Mouse (Mus musculus): Measurements from ENCODE around the gene Trpm1.

Gene Trpm1

DNA sequence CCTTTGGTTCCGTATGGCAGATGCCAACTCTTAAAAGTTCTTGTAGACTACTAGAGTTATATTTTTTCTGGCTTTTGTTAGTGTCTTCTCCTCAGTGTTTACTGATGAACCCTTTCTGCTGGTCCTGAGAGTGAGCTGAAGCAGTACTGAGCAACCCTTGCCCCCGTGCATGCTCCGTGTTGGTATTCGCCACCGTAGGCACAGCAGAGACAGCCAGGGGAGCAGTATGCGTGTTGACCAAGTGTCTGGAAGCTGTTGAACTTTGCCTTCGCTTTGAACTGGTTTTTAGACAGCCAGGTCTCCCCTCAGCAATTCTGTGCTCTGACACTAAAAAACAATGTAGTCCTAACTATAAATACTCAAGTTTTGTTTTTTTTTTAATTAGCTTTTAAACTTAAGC lies 135.8 kb downstream of the Trpm1 start:
- DNase-seq (ENCODE audit: low spot score in 2 of 2), result no peak

DNA sequence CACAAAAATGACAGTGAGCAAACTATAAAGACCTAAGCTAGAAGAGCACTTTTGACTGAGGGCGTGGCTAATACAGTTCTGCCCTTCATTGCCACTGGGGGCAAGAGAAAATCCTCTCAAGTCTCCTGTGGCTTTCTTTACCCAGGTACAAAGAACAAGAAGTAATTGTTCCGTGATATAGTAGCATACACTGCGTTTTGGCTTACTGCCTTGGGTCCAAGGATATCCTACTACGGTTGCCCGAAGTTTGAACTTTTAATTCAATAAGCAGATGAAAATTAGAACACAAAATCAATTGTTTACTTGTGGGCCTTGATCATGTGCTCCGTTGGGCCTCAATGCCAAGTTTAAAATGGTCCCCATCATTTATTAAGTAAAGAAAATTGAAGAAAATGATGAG lies 136.8 kb downstream of the Trpm1 start:
- DNase-seq (ENCODE audit: low spot score in 2 of 2), result no peak

DNA sequence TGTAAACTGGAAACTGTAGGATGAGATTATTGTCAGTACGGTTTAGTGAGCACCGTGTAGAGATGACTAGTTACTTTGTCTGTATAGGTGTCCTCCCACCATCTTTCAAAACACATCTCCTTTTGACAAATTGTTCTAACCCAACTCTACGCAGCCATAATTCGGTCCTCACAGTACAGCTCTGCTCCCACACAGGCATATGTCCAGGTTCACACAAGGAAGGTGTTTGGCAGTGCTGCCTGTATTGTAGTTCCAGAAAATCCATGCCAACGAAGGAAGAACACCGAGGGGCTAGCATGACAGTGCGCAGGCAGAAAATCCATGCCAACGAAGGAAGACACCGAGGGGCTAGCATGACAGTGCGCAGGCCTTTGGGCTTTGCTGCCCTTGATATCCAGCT lies 138.1 kb downstream of the Trpm1 start:
- DNase-seq (ENCODE audit: low spot score in 2 of 2), result no peak

DNA sequence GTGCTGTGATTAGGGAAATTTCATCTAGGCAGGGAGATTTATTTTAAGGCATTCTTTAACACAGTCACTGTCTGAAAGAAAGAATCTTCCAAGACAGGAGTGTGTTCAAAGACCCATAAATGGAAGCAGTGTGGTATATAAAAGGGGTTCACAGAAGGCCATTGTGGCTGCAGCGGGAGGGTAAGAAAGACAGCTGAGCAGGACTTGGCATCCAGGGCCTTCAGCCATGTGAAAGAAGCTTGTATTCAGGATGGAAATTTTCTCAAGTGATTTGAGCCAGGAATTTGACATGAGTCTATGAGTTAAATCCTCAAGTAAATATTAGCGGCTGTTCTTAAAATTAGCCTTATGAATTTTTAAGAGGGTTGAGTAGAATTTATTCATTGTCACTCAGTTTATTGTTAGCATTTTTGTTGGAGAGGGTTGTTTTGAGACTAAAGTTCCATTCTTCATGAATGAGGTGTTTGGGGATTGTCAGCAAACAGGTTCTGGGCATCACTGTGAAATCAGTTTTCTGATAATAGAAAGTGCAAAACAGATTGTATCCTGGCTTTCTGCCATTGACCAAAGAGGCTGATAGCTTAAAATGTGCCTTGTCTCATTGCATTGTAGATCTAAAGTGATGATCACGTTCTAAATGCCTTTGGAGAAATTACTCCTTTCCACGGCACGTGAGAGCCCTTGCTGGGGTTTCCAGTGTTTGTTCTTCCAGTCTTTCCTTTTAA lies 142.8 kb downstream of the Trpm1 start:
- no peak for DNase-seq (ENCODE audit: low spot score in 2 of 2)

DNA sequence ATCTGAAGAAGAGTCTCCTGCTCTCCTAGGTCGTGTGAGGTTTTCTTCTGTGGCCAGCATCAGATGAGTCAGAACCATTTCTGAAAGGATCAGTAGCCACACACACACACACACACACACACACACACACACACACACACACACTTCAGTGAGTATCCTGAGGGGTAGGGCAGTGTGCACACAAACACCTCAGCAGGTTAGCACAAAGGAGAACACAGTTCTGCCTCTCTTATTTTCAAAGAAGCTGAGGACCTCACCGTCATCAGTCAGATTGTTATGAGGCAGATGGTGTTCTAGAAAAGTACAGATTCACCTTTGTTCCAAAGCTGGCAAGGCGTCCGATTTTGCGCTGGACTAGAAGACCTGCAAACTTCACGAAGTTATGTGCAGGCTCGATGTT lies 156.6 kb downstream of the Trpm1 start:
- DNase-seq (ENCODE audit: low spot score in 2 of 2), result no peak

DNA sequence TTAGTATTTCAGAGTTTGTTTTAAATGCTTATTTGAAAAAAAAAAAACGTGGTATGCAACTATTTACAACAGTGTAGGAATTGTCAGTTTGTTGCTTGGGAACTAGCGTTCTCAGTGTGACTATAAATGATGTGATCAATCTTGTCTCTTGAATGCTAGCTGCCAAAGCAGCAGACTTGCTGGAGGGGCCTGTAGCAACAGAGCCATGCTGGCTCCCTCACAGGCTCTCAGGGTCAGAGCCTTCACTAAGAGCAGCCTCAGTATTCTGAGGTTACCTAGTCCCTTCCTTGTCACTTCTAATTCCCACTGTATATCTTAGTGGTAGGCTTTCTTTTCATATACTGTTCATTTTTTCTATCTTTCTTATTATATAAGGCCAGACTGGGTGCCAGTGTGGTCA lies 157.1 kb downstream of the Trpm1 start:
- DNase-seq (ENCODE audit: low spot score in 2 of 2), result no peak

DNA sequence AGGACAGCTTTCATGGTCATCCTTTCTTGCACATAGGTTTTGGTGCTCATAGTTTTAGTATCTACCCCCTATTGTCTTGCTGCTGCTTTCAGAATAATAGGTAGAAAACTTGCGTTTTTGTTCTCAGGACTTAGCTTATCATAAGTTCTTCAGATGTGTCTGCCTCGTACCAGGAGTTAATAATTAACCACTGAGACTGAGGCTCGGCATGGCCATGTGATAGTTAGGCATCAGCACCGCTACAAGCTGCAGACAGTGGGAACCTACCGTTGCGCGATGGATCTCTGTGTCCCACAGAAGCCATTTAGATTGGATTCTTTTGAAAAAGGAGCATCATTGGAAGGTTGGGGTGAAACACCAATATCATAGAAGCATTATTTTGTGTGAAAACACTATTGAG lies 159.2 kb downstream of the Trpm1 start:
- no peak for DNase-seq (ENCODE audit: low spot score in 2 of 2)

All from spleen, postnatal 10 days (tissue).